Mouse (Mus musculus): ENCODE results near the gene Fgfr2.

The Fgfr2 gene

GRCm38 (mm10) chr7:132299661-132300210 lies 823.4 kb downstream of the Fgfr2 start:
- no peak for DNase-seq (ENCODE audit: low read depth, low spot score)
- no peaks in the 10 kb centered on the region; the same call in 1 of the 2 replicates for H3K36me3 ChIP-seq (ENCODE audit: control insufficient read depth, insufficient read depth, low read length, poor library complexity, severe bottlenecking)
- H3K27me3 ChIP-seq (ENCODE audit: control insufficient read depth, insufficient read depth, low read length, poor library complexity, severe bottlenecking) = no peaks in the 10 kb centered on the region

DNA sequence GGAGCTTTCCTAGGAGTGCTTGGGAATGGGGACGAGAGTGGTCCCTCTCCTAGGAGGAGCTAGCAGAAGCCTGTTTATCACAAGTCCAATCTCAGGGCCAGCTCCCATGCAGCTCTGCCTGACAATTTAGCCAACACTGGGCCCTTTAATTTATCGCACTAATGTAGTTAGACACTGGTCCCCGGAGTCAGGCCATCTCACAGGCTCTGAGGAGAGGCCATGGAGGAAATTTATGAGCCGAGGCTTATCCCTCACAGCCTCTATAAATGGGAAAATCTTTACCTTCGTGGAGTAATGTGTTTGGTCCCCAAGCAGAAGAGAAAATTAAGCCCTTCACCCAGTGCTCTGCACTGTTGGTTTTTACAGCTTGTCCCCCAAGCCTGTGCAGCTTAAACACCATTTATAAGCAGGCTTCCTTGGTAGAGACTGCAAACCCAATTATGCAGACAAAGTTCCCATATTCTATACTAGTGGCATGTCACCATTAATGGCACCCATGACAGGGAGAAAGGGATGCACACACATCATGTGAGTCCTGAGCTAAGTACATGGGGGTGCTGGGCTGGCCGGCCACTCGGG lies 824.6 kb downstream of the Fgfr2 start:
- H3K36me3 ChIP-seq (ENCODE audit: control insufficient read depth, insufficient read depth, low read length, poor library complexity, severe bottlenecking) = no peaks in the 10 kb centered on the region

GRCm38 (mm10) chr7:132296661-132297443 lies 826.3 kb downstream of the Fgfr2 start:
- H3K36me3 ChIP-seq (ENCODE audit: control insufficient read depth, insufficient read depth, low read length, poor library complexity, severe bottlenecking) = no peaks in the 10 kb centered on the region
- no peak for DNase-seq (ENCODE audit: low read depth, low spot score)
- no peaks in the 10 kb centered on the region for H3K27me3 ChIP-seq (ENCODE audit: control insufficient read depth, insufficient read depth, low read length, poor library complexity, severe bottlenecking)

More for the DNA sequence above, 824.6 kb downstream of the Fgfr2 start:
- no peaks in the 10 kb centered on the region for H3K27me3 ChIP-seq (ENCODE audit: control insufficient read depth, insufficient read depth, low read length, poor library complexity, severe bottlenecking)
- DNase-seq (ENCODE audit: low read depth, low spot score) = no peak

DNA sequence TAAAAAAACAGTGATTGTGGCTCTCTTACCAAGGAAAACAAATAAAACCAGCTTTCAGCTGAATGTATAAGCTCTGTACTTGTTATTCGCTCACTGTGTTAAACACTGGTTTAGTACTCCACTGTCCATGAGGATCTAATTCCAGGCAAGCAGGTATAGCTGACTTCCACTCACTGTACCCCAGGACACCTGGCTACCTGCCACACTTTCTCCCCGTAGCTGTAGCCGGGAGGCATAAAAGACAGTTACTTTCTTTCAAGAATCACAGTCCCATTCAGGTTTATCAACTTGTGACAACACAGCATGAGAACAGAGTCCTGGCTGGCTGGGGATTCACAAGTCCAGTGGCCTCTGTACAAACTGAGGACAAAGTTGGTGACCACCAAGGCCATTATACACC lies 827.0 kb downstream of the Fgfr2 start:
- Histone ChIP-seq H3K36me3 (ENCODE audit: control insufficient read depth, insufficient read depth, low read length, poor library complexity, severe bottlenecking) (no peaks in the 10 kb centered on the region), H3K27me3 (ENCODE audit: control insufficient read depth, insufficient read depth, low read length, poor library complexity, severe bottlenecking) (no peaks in the 10 kb centered on the region)
- DNase-seq (ENCODE audit: low read depth, low spot score) = no peak

- Histone ChIP-seq H3K36me3 (ENCODE audit: control insufficient read depth, insufficient read depth, low read length, poor library complexity, severe bottlenecking) (peaks cover 2% of the 10 kb centered on the region; the same call in 1 of the 2 replicates), H3K27me3 (ENCODE audit: control insufficient read depth, insufficient read depth, low read length, poor library complexity, severe bottlenecking) (no peaks in the 10 kb centered on the region)
- DNase-seq (ENCODE audit: low read depth, low spot score) = no peak
Observed at GRCm38 (mm10) chr7:132287340-132287664, 835.8 kb downstream of the Fgfr2 start.

DNA sequence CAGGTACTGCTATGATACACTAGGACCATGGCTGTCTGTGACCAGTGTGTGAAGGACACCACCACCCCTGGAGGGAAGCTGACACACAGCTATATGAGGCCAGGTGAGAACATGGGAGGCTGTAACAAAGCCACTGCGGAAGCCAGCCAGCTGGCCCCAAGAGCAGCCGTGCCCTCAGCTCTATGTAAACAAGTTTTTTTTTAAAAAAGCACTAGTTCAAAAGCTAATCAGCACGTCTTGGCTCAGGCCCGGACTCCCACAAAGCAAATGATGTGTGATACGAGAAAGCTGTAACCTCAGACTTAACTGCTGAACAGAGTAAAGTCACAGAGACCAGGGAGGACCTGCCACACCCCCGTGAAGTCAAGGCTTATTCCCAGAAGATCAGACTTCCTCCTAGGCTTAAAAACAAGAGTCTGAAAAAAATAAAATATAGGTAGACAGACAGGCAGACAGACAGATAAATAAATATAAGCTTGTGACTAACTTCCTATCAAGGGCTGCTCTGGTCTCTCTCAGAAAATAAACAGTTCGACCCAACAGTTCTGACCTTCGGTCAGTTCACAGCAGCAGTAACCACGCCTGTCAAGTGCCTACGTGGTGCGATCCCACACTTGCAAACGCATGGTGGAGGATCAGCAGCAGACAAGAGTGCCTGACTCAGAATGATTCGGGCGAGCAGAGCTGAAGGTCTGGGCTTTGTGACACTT lies 836.4 kb downstream of the Fgfr2 start:
- Histone ChIP-seq H3K36me3 (ENCODE audit: control insufficient read depth, insufficient read depth, low read length, poor library complexity, severe bottlenecking) (peaks cover 2% of the 10 kb centered on the region; the same call in 1 of the 2 replicates), H3K27me3 (ENCODE audit: control insufficient read depth, insufficient read depth, low read length, poor library complexity, severe bottlenecking) (no peaks in the 10 kb centered on the region)
- DNase-seq (ENCODE audit: low read depth, low spot score) = no peak

DNA sequence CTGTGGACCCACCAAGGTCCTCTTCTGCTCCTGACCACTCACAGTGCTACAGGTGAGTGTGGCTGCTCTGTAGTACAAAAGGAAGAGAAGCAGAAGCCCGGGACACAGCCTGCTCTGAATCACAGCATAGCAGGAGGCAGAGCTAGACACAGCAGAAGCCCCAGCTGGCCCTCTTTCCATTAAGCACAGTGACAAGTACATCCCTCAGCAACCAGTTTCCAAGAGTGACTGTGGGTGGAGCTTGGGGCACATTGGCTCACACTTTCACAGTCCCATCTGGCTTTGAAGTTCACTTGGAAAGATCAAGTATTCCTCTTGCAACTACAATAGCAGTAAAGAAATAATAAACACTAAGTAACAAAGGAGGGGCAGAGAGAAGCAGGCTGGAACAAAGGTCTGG lies 838.4 kb downstream of the Fgfr2 start:
- no peaks in the 10 kb centered on the region; the same call in 1 of the 2 replicates for H3K36me3 ChIP-seq (ENCODE audit: control insufficient read depth, insufficient read depth, low read length, poor library complexity, severe bottlenecking)
- no peaks in the 10 kb centered on the region for H3K27me3 ChIP-seq (ENCODE audit: control insufficient read depth, insufficient read depth, low read length, poor library complexity, severe bottlenecking)
- no peak for DNase-seq (ENCODE audit: low read depth, low spot score)

- Histone ChIP-seq H3K27me3 (ENCODE audit: control insufficient read depth, insufficient read depth, low read length, poor library complexity, severe bottlenecking) (no peaks in the 10 kb centered on the region), H3K36me3 (ENCODE audit: control insufficient read depth, insufficient read depth, low read length, poor library complexity, severe bottlenecking) (no peaks in the 10 kb centered on the region; the same call in 1 of the 2 replicates)
- no peak for DNase-seq (ENCODE audit: low read depth, low spot score)
Observed at GRCm38 (mm10) chr7:132284048-132284737, 839.0 kb downstream of the Fgfr2 start.

GRCm38 (mm10) chr7:132282576-132282975 lies 840.6 kb downstream of the Fgfr2 start:
- DNase-seq (ENCODE audit: low read depth, low spot score) = no peak
- Histone ChIP-seq H3K27me3 (ENCODE audit: control insufficient read depth, insufficient read depth, low read length, poor library complexity, severe bottlenecking) (no peaks in the 10 kb centered on the region), H3K36me3 (ENCODE audit: control insufficient read depth, insufficient read depth, low read length, poor library complexity, severe bottlenecking) (no peaks in the 10 kb centered on the region; the same call in 1 of the 2 replicates)

- Histone ChIP-seq H3K27me3 (ENCODE audit: control insufficient read depth, insufficient read depth, low read length, poor library complexity, severe bottlenecking) (no peaks in the 10 kb centered on the region), H3K36me3 (ENCODE audit: control insufficient read depth, insufficient read depth, low read length, poor library complexity, severe bottlenecking) (no peaks in the 10 kb centered on the region; the same call in 1 of the 2 replicates)
- peak; percentile 73 for DNase-seq (ENCODE audit: low read depth, low spot score)
Observed at GRCm38 (mm10) chr7:132282161-132282560, 841.0 kb downstream of the Fgfr2 start.

- no peaks in the 10 kb centered on the region for H3K27me3 ChIP-seq (ENCODE audit: control insufficient read depth, insufficient read depth, low read length, poor library complexity, severe bottlenecking)
- H3K36me3 ChIP-seq (ENCODE audit: control insufficient read depth, insufficient read depth, low read length, poor library complexity, severe bottlenecking) = no peaks in the 10 kb centered on the region; the same call in 1 of the 2 replicates
- no peak for DNase-seq (ENCODE audit: low read depth, low spot score)
Observed at GRCm38 (mm10) chr7:132281753-132282152, 841.4 kb downstream of the Fgfr2 start.

GRCm38 (mm10) chr7:132278658-132279057 lies 844.5 kb downstream of the Fgfr2 start:
- peaks cover 5% of the 10 kb centered on the region; the same call in 1 of the 2 replicates for H3K36me3 ChIP-seq (ENCODE audit: control insufficient read depth, insufficient read depth, low read length, poor library complexity, severe bottlenecking)
- H3K27me3 ChIP-seq (ENCODE audit: control insufficient read depth, insufficient read depth, low read length, poor library complexity, severe bottlenecking) = no peaks in the 10 kb centered on the region
- DNase-seq (ENCODE audit: low read depth, low spot score) = no peak

GRCm38 (mm10) chr7:132276287-132276686 lies 846.9 kb downstream of the Fgfr2 start:
- no peak for DNase-seq (ENCODE audit: low read depth, low spot score)
- Histone ChIP-seq H3K27me3 (ENCODE audit: control insufficient read depth, insufficient read depth, low read length, poor library complexity, severe bottlenecking) (no peaks in the 10 kb centered on the region), H3K36me3 (ENCODE audit: control insufficient read depth, insufficient read depth, low read length, poor library complexity, severe bottlenecking) (peaks cover 5% of the 10 kb centered on the region; the same call in 1 of the 2 replicates)

DNA sequence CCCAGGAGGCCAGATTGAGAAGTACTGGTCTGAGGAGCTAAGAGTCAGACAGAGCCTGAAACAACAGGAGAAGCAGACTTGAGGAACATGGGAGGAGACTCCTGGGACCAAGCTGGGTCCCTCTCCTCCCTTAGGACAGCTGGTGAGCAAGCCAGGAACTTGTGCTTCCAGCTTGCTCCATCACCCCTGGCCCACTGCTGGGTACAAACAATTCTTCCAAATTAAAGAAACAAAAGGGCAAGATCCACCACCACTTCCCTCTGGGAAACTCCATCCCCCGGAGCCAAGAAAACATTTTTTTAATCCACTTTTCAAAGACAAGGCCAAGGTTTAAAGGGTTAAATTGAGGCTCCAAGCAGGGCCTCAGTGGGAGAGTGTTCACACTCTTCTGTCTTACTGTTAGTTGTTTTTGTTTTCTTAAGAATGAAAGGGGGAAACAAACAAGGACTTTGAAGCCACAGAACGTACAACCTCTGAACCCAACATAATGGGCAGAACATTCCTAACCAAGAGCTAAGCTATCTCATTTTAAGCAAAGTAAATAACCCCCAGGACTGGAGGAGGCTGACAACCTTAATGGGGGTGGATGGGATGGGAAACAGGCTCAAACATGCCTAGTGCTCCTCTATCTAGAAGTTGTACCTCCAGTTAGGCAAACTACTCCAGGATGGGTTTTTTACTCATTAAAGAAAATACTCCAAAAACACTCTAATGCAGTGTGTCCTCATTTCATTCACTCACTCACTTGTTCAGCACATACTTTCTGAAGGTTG lies 849.2 kb downstream of the Fgfr2 start:
- Histone ChIP-seq H3K27me3 (ENCODE audit: control insufficient read depth, insufficient read depth, low read length, poor library complexity, severe bottlenecking) (no peaks in the 10 kb centered on the region), H3K36me3 (ENCODE audit: control insufficient read depth, insufficient read depth, low read length, poor library complexity, severe bottlenecking) (peaks cover 12% of the 10 kb centered on the region)
- no peak for DNase-seq (ENCODE audit: low read depth, low spot score)
